Mouse (Mus musculus) stomach, embryonic 15.5 days (tissue): ENCODE measurements around the gene Rcn2. TPM values are rescaled to one million over a fixed set of nuclear protein-coding genes. Genes with fewer than 3 reads are reported as not detected.
A peak's percentile ranks its signal among the peaks of the same experiment; 100 is the strongest.

Experiments
- ATAC-seq: fragments of 200-750 bp; cut with Nextera tagmentation; 2 replicates; pipeline ENCODE4 v1.8.0; 2017; ENCODE audit warnings: low read depth, moderate number of reproducible peaks, moderate TSS enrichment; ENCODE audit not compliant: insufficient read depth, low FRiP score
- H3K27ac ChIP-seq: fragments of 300-500 bp; sonication (generic); 2 replicates; pipeline ENCODE4 v1.5.1; 2015; ENCODE audit warnings: mild to moderate bottlenecking, inconsistent platforms
- H3K27me3 ChIP-seq: fragments of 300-500 bp; sonication (generic); replicated peaks from 2 replicates; pipeline ENCODE4 v1.6.1; 2015; ENCODE audit warnings: inconsistent platforms
- H3K36me3 ChIP-seq: fragments of 300-500 bp; sonication (generic); 2 replicates; pipeline ENCODE4 v1.6.1; 2015; ENCODE audit warnings: inconsistent platforms
- H3K4me1 ChIP-seq: fragments of 300-500 bp; sonication (generic); 2 replicates; pipeline ENCODE4 v1.6.1; 2015; ENCODE audit warnings: inconsistent platforms
- H3K4me2 ChIP-seq: fragments of 300-500 bp; sonication (generic); 2 replicates; pipeline ENCODE4 v1.6.1; 2015; ENCODE audit warnings: mild to moderate bottlenecking, inconsistent platforms
- H3K4me3 ChIP-seq: fragments of 300-500 bp; sonication (generic); replicated peaks from 2 replicates; pipeline ENCODE4 v1.5.1; 2015; ENCODE audit warnings: inconsistent platforms
- H3K9ac ChIP-seq: fragments of 300-500 bp; sonication (generic); 2 replicates; pipeline ENCODE4 v1.6.1; 2015; ENCODE audit warnings: inconsistent platforms
- H3K9me3 ChIP-seq: fragments of 300-500 bp; sonication (generic); 2 replicates; pipeline ENCODE4 v1.6.1; 2016; ENCODE audit warnings: inconsistent platforms
- WGBS: fragments of 180-500 bp; shearing (Covaris S2); methylation state at CpG from one replicate; pipeline ENCODE4 v1.1.7; 2015; 5-methylcytosine and 5-hydroxymethylcytosine counted together
- polyA plus RNA-seq: library from polyadenylated mRNA; unstranded; fragments of >200 nt; fragmentation: Nextera tagmentation; extraction: Ambion mirVana; gene quantifications from 2 replicates; pipeline ENCODE4 v1.2.1, GENCODE M21; 2015

Gene Rcn2
- polyA plus RNA-seq, 1 experiment from 2014 or later, result 187 TPM

DNA sequence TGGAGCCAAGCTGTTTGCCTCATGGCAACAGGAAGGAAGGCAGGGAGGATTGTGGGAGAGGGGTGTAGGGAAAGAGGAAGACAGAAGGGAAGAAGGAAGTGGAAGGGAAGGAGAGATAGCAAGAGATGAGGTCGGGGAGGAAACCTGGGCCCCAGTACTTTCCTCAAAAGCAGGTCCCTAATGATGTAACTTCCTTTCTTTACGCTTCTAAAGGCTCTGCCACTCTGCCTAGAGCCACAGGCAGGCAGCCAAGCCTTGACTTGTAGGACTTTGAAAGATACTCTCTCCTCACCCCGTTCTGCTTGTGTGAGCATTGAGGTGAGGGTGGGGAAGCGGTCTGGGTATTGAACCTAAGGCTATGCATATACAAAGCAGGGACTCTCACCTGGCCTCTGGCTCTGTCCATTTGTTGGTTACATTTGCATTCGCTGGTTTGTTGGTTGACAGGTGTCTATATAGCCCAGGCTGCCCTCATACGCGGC lies 58.4 kb downstream of the Rcn2 start:
- ATAC-seq, result no peak
- Histone ChIP-seq H3K9me3 (no peaks in the 10 kb centered on the region), H3K9ac (no peak overlapping the region), H3K27me3 (no peaks in the 10 kb centered on the region), H3K36me3 (no peaks in the 10 kb centered on the region), H3K4me2 (no peak overlapping the region), H3K4me1 (no peaks in the 10 kb centered on the region), H3K4me3 (no peak overlapping the region), H3K27ac (no peak overlapping the region)
- 79% methylated on average over 7 of the region's 7 CpGs for WGBS

DNA sequence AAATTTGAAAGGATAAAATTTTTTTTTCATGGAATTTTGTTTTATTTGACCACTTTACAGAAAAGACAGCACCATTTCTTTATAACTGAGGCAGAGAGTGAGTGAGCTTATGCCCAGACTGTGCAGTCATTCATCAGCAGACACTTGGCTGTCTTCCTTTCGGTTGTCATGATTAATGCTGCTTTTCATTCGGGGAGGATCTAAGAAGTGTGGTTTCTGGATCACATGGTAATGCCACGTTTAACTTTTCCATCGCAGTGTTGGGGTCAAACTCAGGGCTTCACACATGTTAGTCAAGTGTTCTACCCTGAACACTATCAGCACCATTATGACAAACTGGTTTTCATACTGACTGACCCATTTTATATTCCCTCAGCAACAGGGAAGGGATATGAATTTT lies 59.4 kb downstream of the Rcn2 start:
- ATAC-seq, result no peak
- H3K27ac ChIP-seq, result no peak overlapping the region
- H3K9me3 ChIP-seq, result no peaks in the 10 kb centered on the region
- no peaks in the 10 kb centered on the region for H3K4me1 ChIP-seq
- no peak overlapping the region for H3K9ac ChIP-seq
- H3K4me2 ChIP-seq, result no peak overlapping the region
- H3K27me3 ChIP-seq, result no peaks in the 10 kb centered on the region
- no peaks in the 10 kb centered on the region for H3K36me3 ChIP-seq
- WGBS, result 25% methylated on average over 4 of the region's 4 CpGs
- no peak overlapping the region for H3K4me3 ChIP-seq

DNA sequence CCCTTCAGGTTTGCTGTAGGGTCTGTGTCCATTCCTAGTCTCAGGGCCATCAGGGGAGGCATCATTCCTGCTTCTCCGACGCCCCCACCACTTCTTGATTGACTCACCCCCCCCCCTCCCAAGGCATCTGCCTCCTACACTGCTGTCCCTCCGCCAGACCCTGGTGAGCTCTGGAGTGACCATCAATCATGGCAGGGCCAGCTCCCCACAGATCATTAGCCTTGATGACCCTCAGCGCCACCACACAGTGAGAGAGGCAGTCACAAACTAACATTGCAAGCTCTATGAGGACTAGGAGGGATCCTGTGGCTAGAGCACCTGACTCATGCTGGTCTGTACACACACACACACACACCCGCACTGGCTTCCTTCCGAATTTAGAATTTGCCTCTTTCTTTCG lies 63.3 kb downstream of the Rcn2 start:
- no peak overlapping the region for H3K27ac ChIP-seq
- H3K9me3 ChIP-seq, result no peaks in the 10 kb centered on the region
- H3K9ac ChIP-seq, result no peak overlapping the region
- H3K4me2 ChIP-seq, result no peak overlapping the region
- H3K27me3 ChIP-seq, result no peaks in the 10 kb centered on the region
- ATAC-seq, result no peak
- no peaks in the 10 kb centered on the region for H3K4me1 ChIP-seq
- H3K4me3 ChIP-seq, result no peak overlapping the region
- WGBS, result 43% methylated on average over 7 of the region's 7 CpGs
- H3K36me3 ChIP-seq, result no peaks in the 10 kb centered on the region

DNA sequence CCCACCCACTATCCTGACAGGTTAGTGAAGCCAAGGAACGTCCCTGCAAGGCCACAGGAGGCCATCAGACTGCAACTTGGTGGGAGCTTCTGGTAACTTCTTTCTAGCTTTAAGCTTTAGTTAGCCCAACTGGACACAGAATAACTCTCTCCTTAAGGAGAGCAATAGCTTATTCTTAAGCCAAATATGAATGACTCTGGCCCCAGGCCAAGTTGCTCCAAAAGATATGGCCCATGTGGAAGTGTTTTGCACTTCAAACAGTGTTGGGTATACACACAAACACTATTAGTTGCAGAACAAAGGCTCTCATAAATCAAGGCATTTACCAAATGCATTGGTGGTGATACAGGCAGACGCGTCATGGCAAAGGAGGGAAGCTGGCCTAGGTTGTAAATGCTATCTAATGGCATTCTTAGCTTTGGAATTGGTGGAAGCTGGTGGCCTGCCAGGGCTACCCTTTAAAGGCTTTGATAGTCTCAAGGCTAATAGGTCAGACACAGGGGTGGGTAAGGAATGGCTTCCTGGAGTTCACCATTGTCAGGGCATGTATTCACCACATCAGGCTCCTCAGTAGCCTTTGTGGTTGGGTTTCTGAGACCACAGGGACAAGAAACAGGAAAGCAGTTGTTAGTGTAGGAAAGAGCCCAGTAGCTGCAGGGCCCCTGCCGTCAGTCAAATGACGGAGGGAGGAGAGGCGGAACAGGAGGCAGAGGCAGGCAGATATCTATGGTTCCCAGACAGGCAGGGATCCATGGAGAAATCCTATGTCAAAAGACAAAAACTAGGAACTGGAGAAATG lies 64.8 kb downstream of the Rcn2 start:
- H3K4me1 ChIP-seq, result no peaks in the 10 kb centered on the region
- H3K4me2 ChIP-seq, result no peak overlapping the region
- no peaks in the 10 kb centered on the region for H3K9me3 ChIP-seq
- no peaks in the 10 kb centered on the region for H3K36me3 ChIP-seq
- H3K4me3 ChIP-seq, result no peak overlapping the region
- ATAC-seq, result no peak
- 77% methylated on average over 6 of the region's 6 CpGs for WGBS
- H3K9ac ChIP-seq, result no peak overlapping the region
- no peak overlapping the region for H3K27ac ChIP-seq
- no peaks in the 10 kb centered on the region for H3K27me3 ChIP-seq

DNA sequence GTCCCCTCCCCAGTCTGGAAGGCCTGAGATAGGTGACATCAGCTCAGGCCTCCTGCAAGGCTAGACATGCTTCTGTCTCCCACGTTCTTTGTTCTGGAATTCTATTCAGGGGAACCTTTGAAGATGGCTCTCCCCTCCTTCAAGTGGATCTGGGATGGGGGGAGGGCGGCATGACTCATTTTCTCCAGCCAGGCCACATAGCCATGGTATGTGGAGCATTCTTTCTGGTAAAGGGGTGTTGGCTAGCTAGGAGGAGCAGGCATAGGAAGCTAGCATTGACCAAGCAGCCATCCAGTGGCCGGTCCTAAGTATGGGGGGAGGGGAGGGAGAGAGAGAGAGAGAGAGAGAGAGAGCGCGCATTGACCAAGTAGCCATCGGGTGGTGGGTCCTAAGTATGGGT lies 65.9 kb downstream of the Rcn2 start:
- Histone ChIP-seq H3K4me1 (no peaks in the 10 kb centered on the region), H3K4me3 (no peak overlapping the region), H3K4me2 (no peak overlapping the region), H3K9me3 (no peaks in the 10 kb centered on the region), H3K27me3 (no peaks in the 10 kb centered on the region), H3K9ac (no peak overlapping the region), H3K27ac (no peak overlapping the region), H3K36me3 (no peaks in the 10 kb centered on the region)
- 69% methylated on average over 6 of the region's 6 CpGs for WGBS
- 0 out of 2 replicates have a peak, but pooled peaks have one; percentile 27 for ATAC-seq

DNA sequence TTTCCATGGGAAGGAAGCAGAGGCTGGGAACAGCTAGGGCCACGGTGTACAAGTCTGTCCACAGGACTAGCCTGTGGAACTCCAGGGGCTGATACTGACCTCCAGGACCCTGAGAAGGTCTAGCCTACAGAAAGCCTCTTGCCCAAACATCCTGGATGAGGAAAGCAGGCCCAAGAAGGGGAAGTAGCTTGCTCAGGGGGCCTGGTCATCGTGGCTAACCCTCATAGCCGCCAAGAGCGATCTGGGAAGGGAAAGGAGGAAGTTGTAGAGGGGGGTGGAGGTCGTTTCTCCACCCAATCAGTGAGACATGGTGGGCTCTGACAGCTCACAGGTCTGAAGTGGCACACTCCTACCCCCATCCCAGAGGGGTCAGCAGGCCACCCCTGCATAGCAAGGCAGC lies 66.5 kb downstream of the Rcn2 start:
- no peaks in the 10 kb centered on the region for H3K27me3 ChIP-seq
- no peak overlapping the region for H3K4me3 ChIP-seq
- ATAC-seq, result no peak
- WGBS, result 74% methylated on average over 5 of the region's 5 CpGs
- H3K4me2 ChIP-seq, result no peak overlapping the region
- no peaks in the 10 kb centered on the region for H3K36me3 ChIP-seq
- no peaks in the 10 kb centered on the region for H3K9me3 ChIP-seq
- no peaks in the 10 kb centered on the region for H3K4me1 ChIP-seq
- no peak overlapping the region for H3K27ac ChIP-seq
- no peak overlapping the region for H3K9ac ChIP-seq

Other genes with a start within 250 kb of the Rcn2 start
- gene Scaper, start 103.7 kb upstream of the Rcn2 start, polyA plus RNA-seq, result 9.6 and 10.1 TPM in 2 replicates
- not detected in 2 replicates for gene 4930563M21Rik, start 31.3 kb upstream of the Rcn2 start, polyA plus RNA-seq
- gene Pstpip1, start 48.1 kb downstream of the Rcn2 start, polyA plus RNA-seq, result 2.2 and 2.4 TPM in 2 replicates
- 409 and 422 TPM in 2 replicates for gene Tspan3, start 123.6 kb downstream of the Rcn2 start, polyA plus RNA-seq